Mouse (Mus musculus) intestine, embryonic 15.5 days (tissue): Measurements from ENCODE around the gene Bpnt1. TPM values are rescaled to one million over a fixed set of nuclear protein-coding genes. Genes with fewer than 3 reads are reported as not detected.
A peak's percentile ranks its signal among the peaks of the same experiment; 100 is the strongest.
"Not testable (repeated sequence)": the region's sequence is repeated elsewhere in the genome, so short reads cannot be mapped to it uniquely, and the experiment has no call there.

Source experiments
- ATAC-seq: fragments of 200-750 bp; cut with Nextera tagmentation; 2 replicates; pipeline ENCODE4 v1.8.0; 2017; ENCODE audit warnings: moderate TSS enrichment, moderate library complexity
- H3K27ac ChIP-seq: fragments of 300-500 bp; sonication (generic); 2 replicates; pipeline ENCODE4 v1.5.1; 2015; ENCODE audit warnings: mild to moderate bottlenecking, inconsistent platforms
- H3K27me3 ChIP-seq: fragments of 300-500 bp; sonication (generic); replicated peaks from 2 replicates; pipeline ENCODE4 v1.6.1; 2015; ENCODE audit warnings: inconsistent platforms
- H3K36me3 ChIP-seq: fragments of 300-500 bp; sonication (generic); 2 replicates; pipeline ENCODE4 v1.6.1; 2015; ENCODE audit warnings: inconsistent platforms
- H3K4me1 ChIP-seq: fragments of 300-500 bp; sonication (generic); replicated peaks from 2 replicates; pipeline ENCODE4 v1.6.1; 2015; ENCODE audit warnings: inconsistent platforms
- H3K4me2 ChIP-seq: fragments of 300-500 bp; sonication (generic); replicated peaks from 2 replicates; pipeline ENCODE4 v1.6.1; 2015; ENCODE audit warnings: mild to moderate bottlenecking, inconsistent platforms
- H3K4me3 ChIP-seq: fragments of 300-500 bp; sonication (generic); replicated peaks from 2 replicates; pipeline ENCODE4 v1.5.1; 2015; ENCODE audit warnings: inconsistent platforms
- H3K9ac ChIP-seq: fragments of 300-500 bp; sonication (generic); 2 replicates; pipeline ENCODE4 v1.6.1; 2015; ENCODE audit warnings: inconsistent platforms
- H3K9me3 ChIP-seq: fragments of 300-500 bp; sonication (generic); 2 replicates; pipeline ENCODE4 v1.6.1; 2016; ENCODE audit warnings: inconsistent platforms
- WGBS: fragments of 180-500 bp; shearing (Covaris S2); methylation state at CpG from one replicate; pipeline ENCODE4 v1.1.7; 2015; 5-methylcytosine and 5-hydroxymethylcytosine counted together
- polyA plus RNA-seq: library from polyadenylated mRNA; unstranded; fragments of >200 nt; fragmentation: Nextera tagmentation; extraction: Ambion mirVana; gene quantifications from 2 replicates; pipeline ENCODE4 v1.2.1, GENCODE M21; 2015

Bpnt1 gene
- polyA plus RNA-seq, 1 experiment from 2014 or later = 210 TPM

- H3K9ac ChIP-seq = no peak overlapping the region
- H3K4me1 ChIP-seq = no peaks in the 10 kb centered on the region; the same call in 1 of the 2 replicates
- H3K27ac ChIP-seq = peak overlapping the region; percentile 30
- no peaks in the 10 kb centered on the region; the same call in 1 of the 2 replicates for H3K9me3 ChIP-seq
- H3K4me2 ChIP-seq = 0 out of 2 replicates have a peak overlapping the region, but pooled peaks have one; percentile 10
- 68% methylated on average over 7 of the region's 7 CpGs for WGBS
- peak; percentile 5; the same call in 1 of the 2 replicates for ATAC-seq
- H3K36me3 ChIP-seq = peaks cover 20% of the 10 kb centered on the region
- H3K4me3 ChIP-seq = no peak overlapping the region
- H3K27me3 ChIP-seq = no peaks in the 10 kb centered on the region
These were observed 24.3 kb upstream of the Bpnt1 start for GRCm38 (mm10) chr1:185307645-185308044.

- WGBS = 66% methylated on average over 2 of the region's 2 CpGs
- H3K4me1 ChIP-seq = no peaks in the 10 kb centered on the region; the same call in 1 of the 2 replicates
- 0 out of 2 replicates have a peak overlapping the region, but pooled peaks have one; percentile 33 for H3K4me2 ChIP-seq
- no peaks in the 10 kb centered on the region; the same call in 1 of the 2 replicates for H3K9me3 ChIP-seq
- no peak overlapping the region for H3K9ac ChIP-seq
- H3K27ac ChIP-seq = peak overlapping the region; percentile 89
- ATAC-seq = peak; percentile 77
- no peaks in the 10 kb centered on the region for H3K27me3 ChIP-seq
- H3K36me3 ChIP-seq = peaks cover 15% of the 10 kb centered on the region
- no peak overlapping the region for H3K4me3 ChIP-seq
These were observed 23.6 kb upstream of the Bpnt1 start for GRCm38 (mm10) chr1:185308334-185308733.

- H3K36me3 ChIP-seq = peaks cover 15% of the 10 kb centered on the region
- peak overlapping the region; percentile 89 for H3K27ac ChIP-seq
- H3K4me2 ChIP-seq = peak overlapping the region; percentile 33; the same call in 1 of the 2 replicates
- no peaks in the 10 kb centered on the region; the same call in 1 of the 2 replicates for H3K9me3 ChIP-seq
- H3K9ac ChIP-seq = no peak overlapping the region
- ATAC-seq = peak; percentile 89
- no peaks in the 10 kb centered on the region; the same call in 1 of the 2 replicates for H3K4me1 ChIP-seq
- H3K27me3 ChIP-seq = no peaks in the 10 kb centered on the region
- WGBS = 55% methylated on average over 4 of the region's 4 CpGs
- H3K4me3 ChIP-seq = no peak overlapping the region
These were observed 23.0 kb upstream of the Bpnt1 start for GRCm38 (mm10) chr1:185308908-185309307.

GRCm38 (mm10) chr1:185311949-185312348 lies 20.0 kb upstream of the Bpnt1 start:
- Histone ChIP-seq H3K27ac (peak overlapping the region; percentile 37), H3K36me3 (peaks cover 13% of the 10 kb centered on the region), H3K4me2 (0 out of 2 replicates have a peak overlapping the region, but pooled peaks have one; percentile 2), H3K9me3 (no peaks in the 10 kb centered on the region; the same call in 1 of the 2 replicates), H3K4me1 (no peaks in the 10 kb centered on the region; the same call in 1 of the 2 replicates), H3K4me3 (peak overlapping the region; percentile 13; the same call in 1 of the 2 replicates), H3K27me3 (no peaks in the 10 kb centered on the region), H3K9ac (no peak overlapping the region)
- 67% methylated on average over 9 of the region's 9 CpGs for WGBS
- peak; percentile 75 for ATAC-seq

GRCm38 (mm10) chr1:185314546-185314945 lies 17.4 kb upstream of the Bpnt1 start:
- no peaks in the 10 kb centered on the region; the same call in 1 of the 2 replicates for H3K4me1 ChIP-seq
- no peaks in the 10 kb centered on the region for H3K27me3 ChIP-seq
- ATAC-seq = no peak
- H3K9me3 ChIP-seq = no peaks in the 10 kb centered on the region
- H3K9ac ChIP-seq = no peak overlapping the region
- no peak overlapping the region for H3K4me3 ChIP-seq
- no peak overlapping the region for H3K4me2 ChIP-seq
- H3K27ac ChIP-seq = no peak overlapping the region
- 92% methylated on average over 4 of the region's 4 CpGs for WGBS
- peaks cover 15% of the 10 kb centered on the region for H3K36me3 ChIP-seq

GRCm38 (mm10) chr1:185315846-185316568 lies 15.9 kb upstream of the Bpnt1 start:
- no peak overlapping the region for H3K9ac ChIP-seq
- H3K4me3 ChIP-seq = no peak overlapping the region
- H3K27ac ChIP-seq = no peak overlapping the region
- H3K4me2 ChIP-seq = no peak overlapping the region
- H3K9me3 ChIP-seq = no peaks in the 10 kb centered on the region
- H3K27me3 ChIP-seq = no peaks in the 10 kb centered on the region
- peaks cover 19% of the 10 kb centered on the region for H3K36me3 ChIP-seq
- no peak for ATAC-seq
- H3K4me1 ChIP-seq = no peaks in the 10 kb centered on the region; the same call in 1 of the 2 replicates
- 85% methylated on average over 16 of the region's 16 CpGs for WGBS

- peak overlapping the region; percentile 99 for H3K4me3 ChIP-seq
- H3K27ac ChIP-seq, H3K4me1 ChIP-seq, ATAC-seq, H3K9me3 ChIP-seq, H3K27me3 ChIP-seq: not testable (repeated sequence)
- H3K9ac ChIP-seq = peak overlapping the region; percentile 94
- 54% methylated on average over 3 of the region's 3 CpGs for WGBS
- H3K4me2 ChIP-seq = peak overlapping the region; percentile 65
- peaks cover 21% of the 10 kb centered on the region for H3K36me3 ChIP-seq
These were observed 4.1 kb upstream of the Bpnt1 start for GRCm38 (mm10) chr1:185327754-185328345.

GRCm38 (mm10) chr1:185328721-185329610 lies 3.0 kb upstream of the Bpnt1 start, which contains the start of gene Iars2:
TSS of gene Iars2 (minus strand) at chr1:185329396.
- peak within 1 kb of the TSS; percentile 94 for H3K9ac ChIP-seq
- no peaks in the 10 kb centered on the region for H3K27me3 ChIP-seq
- under 1% methylated on average over 76 of the region's 76 CpGs for WGBS
- no peaks in the 10 kb centered on the region for H3K4me1 ChIP-seq
- H3K27ac ChIP-seq = peak within 1 kb of the TSS; percentile 97
- H3K4me3 ChIP-seq = peak within 1 kb of the TSS; percentile 99
- H3K4me2 ChIP-seq = peak within 1 kb of the TSS; percentile 65
- peak; percentile 90 for ATAC-seq
- H3K36me3 ChIP-seq = peaks cover 11% of the 10 kb centered on the region; the same call in 1 of the 2 replicates
- no peaks in the 10 kb centered on the region for H3K9me3 ChIP-seq

GRCm38 (mm10) chr1:185329851-185330250 lies 2.1 kb upstream of the Bpnt1 start:
- H3K4me2 ChIP-seq = no peak overlapping the region; the same call in 1 of the 2 replicates
- H3K9me3 ChIP-seq = no peaks in the 10 kb centered on the region
- H3K27ac ChIP-seq = no peak overlapping the region
- ATAC-seq = no peak
- no peaks in the 10 kb centered on the region for H3K27me3 ChIP-seq
- H3K36me3 ChIP-seq = peaks cover 10% of the 10 kb centered on the region; the same call in 1 of the 2 replicates
- no peak overlapping the region for H3K9ac ChIP-seq
- H3K4me1 ChIP-seq = no peaks in the 10 kb centered on the region
- no peak overlapping the region for H3K4me3 ChIP-seq
- WGBS = 91% methylated on average over 8 of the region's 8 CpGs

- Histone ChIP-seq H3K9me3 (no peaks in the 10 kb centered on the region), H3K9ac (no peak overlapping the region), H3K27me3 (no peaks in the 10 kb centered on the region), H3K4me1 (no peaks in the 10 kb centered on the region), H3K27ac (no peak overlapping the region), H3K4me3 (no peak overlapping the region), H3K4me2 (peak overlapping the region; percentile 73; the same call in 1 of the 2 replicates), H3K36me3 (peaks cover 5% of the 10 kb centered on the region; the same call in 1 of the 2 replicates)
- no peak for ATAC-seq
- 54% methylated on average over 5 of the region's 5 CpGs for WGBS
These were observed 585 bp upstream of the Bpnt1 start for GRCm38 (mm10) chr1:185331364-185331763.

- no peak overlapping the region for H3K9ac ChIP-seq
- ATAC-seq = peak; percentile 16
These were observed 1.7 kb downstream of the Bpnt1 start for GRCm38 (mm10) chr1:185333651-185334050.

More at GRCm38 (mm10) chr1:185333651-185334050, 1.7 kb downstream of the Bpnt1 start:
- Histone ChIP-seq H3K36me3 (no peaks in the 10 kb centered on the region), H3K4me3 (no peak overlapping the region), H3K4me2 (peak overlapping the region; percentile 73), H3K27me3 (no peaks in the 10 kb centered on the region), H3K9me3 (no peaks in the 10 kb centered on the region), H3K27ac (no peak overlapping the region), H3K4me1 (no peaks in the 10 kb centered on the region)
- 79% methylated on average over 5 of the region's 5 CpGs for WGBS
